In genomic region chr10:75338852-75339251, GRCm38 (mm10) we compare ENCODE assay signal across 13 mouse cellular contexts.
"Had no signal": no experiment of that assay in that cellular context is flagged by ENCODE, and none has a peak within 500 bp of the region (broad histone marks: within the 10 kb centered on the region; RNA-seq: fewer than 3 reads in every experiment).

No protein-coding gene starts in this region.

- DNase-seq: kidney, postnatal 25 days; layer of hippocampus, adult 9-11 months; liver; lung, adult 18-20 months; lung, postnatal 10 days; lung, postnatal 36 days; right cerebral cortex, adult 18-20 months; right cerebral cortex, postnatal 14 days; right cerebral cortex, postnatal 4 days; thymus, postnatal 25 days had no signal

- ATAC-seq: liver, embryonic 12.5 days; midbrain, embryonic 13.5 days; midbrain, embryonic 16.5 days had no signal
